Mouse (Mus musculus): ENCODE measurements around the gene Nlrp14. TPM values are rescaled to one million over a fixed set of nuclear protein-coding genes. Genes with fewer than 3 reads are reported as not detected.
"Not testable (repeated sequence)": the region's sequence is repeated elsewhere in the genome, so short reads cannot be mapped to it uniquely, and the experiment has no call there.

The Nlrp14 gene
- total RNA-seq (2014; rRNA removed) (not detected in 2 replicates), polyA plus RNA-seq (2015; fragmentation: Nextera tagmentation; extraction: Ambion mirVana) (not detected in 2 replicates)

- no peaks in the 10 kb centered on the region for H3K36me3 ChIP-seq (ENCODE audit: insufficient read depth, low read length)
- H3K27me3 ChIP-seq (ENCODE audit: insufficient read depth, low read length): no peaks in the 10 kb centered on the region
- H3K27ac ChIP-seq (ENCODE audit: low read depth, low read length): no peak within 1 kb of the TSS
- H3K9me3 ChIP-seq (ENCODE audit: low read length): no peaks in the 10 kb centered on the region
- no peak within 1 kb of the TSS for H3K4me2 ChIP-seq (ENCODE audit: low read depth, low read length, poor library complexity, severe bottlenecking)
- H3K4me1 ChIP-seq (ENCODE audit: insufficient read depth, low read length): no peaks in the 10 kb centered on the region
- H3K9ac ChIP-seq (replicated peaks; ENCODE audit: low read length, poor library complexity, severe bottlenecking): no peak within 1 kb of the TSS
- TF ChIP-seq CTCF (IDR thresholded peaks at IDR 0.05): no peak
- DNase-seq (ENCODE audit: low spot score) (no peak), ATAC-seq (ENCODE audit: low FRiP score) (no peak)
- no peak within 1 kb of the TSS for H3K4me3 ChIP-seq (ENCODE audit: low read depth, low read length)
- 85% methylated on average over 10 of the region's 10 CpGs for WGBS
Measured at GRCm38 (mm10) chr7:107166690-107167089, at the start of gene Nlrp14. TSS of gene Nlrp14 (plus strand) at chr7:107166990.

DNA sequence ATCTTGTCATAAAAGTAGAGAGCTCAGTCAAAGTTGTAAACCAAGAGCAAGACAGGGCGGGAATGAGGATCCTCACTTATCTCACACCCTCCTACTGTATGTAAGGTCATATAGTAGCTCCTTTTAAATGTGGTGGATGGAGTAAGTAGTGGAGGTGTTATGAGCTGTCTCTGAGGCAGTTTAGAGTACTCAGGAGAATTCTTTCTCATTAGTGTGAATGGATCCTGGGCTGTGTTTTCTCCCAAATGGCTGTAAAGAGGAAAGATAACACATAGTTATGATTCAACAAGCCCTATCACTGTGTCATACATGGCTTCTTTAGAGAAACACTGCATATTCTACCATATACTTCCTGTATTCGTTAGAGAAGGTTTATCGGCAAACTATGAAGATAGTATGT, 35.8 kb upstream of the Nlrp14 start, which contains the start of gene Olfr715:
Olfr715 (minus strand) TSS at position 101 of the 400 bp plus-strand sequence.
- H3K4me2 ChIP-seq (ENCODE audit: low read depth, low read length, poor library complexity, severe bottlenecking); DNase-seq (ENCODE audit: low spot score); H3K27ac ChIP-seq (ENCODE audit: low read depth, low read length); H3K36me3 ChIP-seq (ENCODE audit: insufficient read depth, low read length); H3K4me1 ChIP-seq (ENCODE audit: insufficient read depth, low read length); H3K4me3 ChIP-seq (ENCODE audit: low read depth, low read length); ATAC-seq (ENCODE audit: low FRiP score); H3K27me3 ChIP-seq (ENCODE audit: insufficient read depth, low read length); H3K9ac ChIP-seq (replicated peaks; ENCODE audit: low read length, poor library complexity, severe bottlenecking); H3K9me3 ChIP-seq (ENCODE audit: low read length): not testable (repeated sequence)
- WGBS: 90% methylated on average over 2 of the region's 3 CpGs

GRCm38 (mm10) chr7:107138027-107138426, 28.8 kb upstream of the Nlrp14 start, which contains the start of gene Olfr716:
TSS of gene Olfr716 (plus strand) at chr7:107138327.
- H3K4me3 ChIP-seq (ENCODE audit: low read depth, low read length); DNase-seq (ENCODE audit: low spot score); H3K27ac ChIP-seq (ENCODE audit: low read depth, low read length); H3K27me3 ChIP-seq (ENCODE audit: insufficient read depth, low read length); H3K4me1 ChIP-seq (ENCODE audit: insufficient read depth, low read length); H3K36me3 ChIP-seq (ENCODE audit: insufficient read depth, low read length); H3K9me3 ChIP-seq (ENCODE audit: low read length); H3K9ac ChIP-seq (replicated peaks; ENCODE audit: low read length, poor library complexity, severe bottlenecking); H3K4me2 ChIP-seq (ENCODE audit: low read depth, low read length, poor library complexity, severe bottlenecking); ATAC-seq (ENCODE audit: low FRiP score): not testable (repeated sequence)
- WGBS: 74% methylated on average over 2 of the region's 2 CpGs

GRCm38 (mm10) chr7:107180406-107180805, 13.6 kb downstream of the Nlrp14 start:
- DNase-seq (ENCODE audit: low spot score) (no peak), ATAC-seq (ENCODE audit: low FRiP score) (no peak)
- H3K4me1 ChIP-seq (ENCODE audit: insufficient read depth, low read length): no peaks in the 10 kb centered on the region
- TF ChIP-seq CTCF (IDR thresholded peaks at IDR 0.05): no peak
- no peaks in the 10 kb centered on the region for H3K9me3 ChIP-seq (ENCODE audit: low read length)
- no peak overlapping the region for H3K4me2 ChIP-seq (ENCODE audit: low read depth, low read length, poor library complexity, severe bottlenecking)
- H3K27ac ChIP-seq (ENCODE audit: low read depth, low read length): no peak overlapping the region
- H3K36me3 ChIP-seq (ENCODE audit: insufficient read depth, low read length): no peaks in the 10 kb centered on the region
- H3K27me3 ChIP-seq (ENCODE audit: insufficient read depth, low read length): no peaks in the 10 kb centered on the region
- 26% methylated on average over 2 of the region's 2 CpGs for WGBS
- H3K9ac ChIP-seq (replicated peaks; ENCODE audit: low read length, poor library complexity, severe bottlenecking): no peak overlapping the region
- no peak overlapping the region for H3K4me3 ChIP-seq (ENCODE audit: low read depth, low read length)

- no peak for TF ChIP-seq CTCF (IDR thresholded peaks at IDR 0.05)
- 49% methylated on average over 3 of the region's 3 CpGs for WGBS
Measured at GRCm38 (mm10) chr7:107201817-107202216, 35.0 kb downstream of the Nlrp14 start.

DNA sequence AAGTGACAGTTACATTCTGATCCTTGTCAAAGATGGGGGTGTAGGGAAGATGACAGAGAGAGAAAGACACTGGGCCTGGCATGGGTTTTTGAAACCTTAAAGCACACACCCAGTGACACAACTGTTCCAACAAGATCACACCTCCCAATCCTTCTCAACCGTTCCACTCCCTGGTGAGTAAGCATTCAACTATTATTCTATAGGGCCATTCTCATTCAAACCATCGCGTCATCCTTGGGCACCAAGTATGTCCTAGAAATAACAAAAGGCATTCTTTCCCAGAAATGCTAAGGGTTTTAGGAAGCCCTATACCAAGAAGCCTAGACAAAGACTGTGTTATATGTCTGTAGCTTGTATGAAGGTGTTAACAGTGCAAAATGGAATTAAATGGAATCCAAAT, 41.1 kb downstream of the Nlrp14 start:
- Histone ChIP-seq H3K4me3 (ENCODE audit: low read depth, low read length) (no peak overlapping the region), H3K27ac (ENCODE audit: low read depth, low read length) (no peak overlapping the region), H3K9me3 (ENCODE audit: low read length) (peaks cover 16% of the 10 kb centered on the region), H3K4me1 (ENCODE audit: insufficient read depth, low read length) (no peaks in the 10 kb centered on the region), H3K36me3 (ENCODE audit: insufficient read depth, low read length) (no peaks in the 10 kb centered on the region), H3K27me3 (ENCODE audit: insufficient read depth, low read length) (peaks cover 26% of the 10 kb centered on the region), H3K4me2 (ENCODE audit: low read depth, low read length, poor library complexity, severe bottlenecking) (no peak overlapping the region), H3K9ac (replicated peaks; ENCODE audit: low read length, poor library complexity, severe bottlenecking) (no peak overlapping the region)
- TF ChIP-seq CTCF (IDR thresholded peaks at IDR 0.05): no peak
- no peak for DNase-seq (ENCODE audit: low spot score)
- WGBS: 75% methylated on average over 3 of the region's 3 CpGs
- ATAC-seq (ENCODE audit: low FRiP score): no peak

More at GRCm38 (mm10) chr7:107201817-107202216, 35.0 kb downstream of the Nlrp14 start:
- no peak overlapping the region for H3K4me2 ChIP-seq (ENCODE audit: low read depth, low read length, poor library complexity, severe bottlenecking)
- H3K9ac ChIP-seq (replicated peaks; ENCODE audit: low read length, poor library complexity, severe bottlenecking): no peak overlapping the region
- H3K4me3 ChIP-seq (ENCODE audit: low read depth, low read length): no peak overlapping the region
- ATAC-seq (ENCODE audit: low FRiP score): no peak
- no peaks in the 10 kb centered on the region for H3K9me3 ChIP-seq (ENCODE audit: low read length)
- no peaks in the 10 kb centered on the region for H3K36me3 ChIP-seq (ENCODE audit: insufficient read depth, low read length)
- no peak overlapping the region for H3K27ac ChIP-seq (ENCODE audit: low read depth, low read length)
- no peaks in the 10 kb centered on the region for H3K4me1 ChIP-seq (ENCODE audit: insufficient read depth, low read length)
- no peak for DNase-seq (ENCODE audit: low spot score)
- no peaks in the 10 kb centered on the region for H3K27me3 ChIP-seq (ENCODE audit: insufficient read depth, low read length)
